Comparison of ENCODE assay signal across 23 mouse cellular contexts in genomic region chr17:29091348-29091944, GRCm38 (mm10). TPM values are rescaled to one million over a fixed set of nuclear protein-coding genes. Genes with fewer than 3 reads are reported as not detected.
DNase-seq lines count a peak whose midpoint lies in the region; ATAC-seq and TF ChIP-seq lines count a peak whose summit lies in the region.
"Had no signal": no experiment of that assay in that cellular context is flagged by ENCODE, and none has a peak within 500 bp of the region (broad histone marks: within the 10 kb centered on the region; RNA-seq: fewer than 3 reads in every experiment).

No protein-coding gene starts in this region.

- WGBS in heart, embryonic 13.5 days = 46% methylated on average over 6 of the region's 6 CpGs
- 45% methylated on average over 6 of the region's 6 CpGs for WGBS in heart, embryonic 10.5 days

- H3K27ac ChIP-seq in heart, embryonic 13.5 days (replicated peaks) = no peak overlapping the region
- H3K27ac ChIP-seq in heart, embryonic 10.5 days = no peak overlapping the region
- H3K27ac ChIP-seq: embryonic facial prominence, embryonic 12.5 days; heart, adult 2 months; liver, embryonic 12.5 days; midbrain, embryonic 10.5 days; neural tube, embryonic 12.5 days had no signal

- TF ChIP-seq POLR2A in myocyte (IDR thresholded peaks at IDR 0.05; ENCODE audit: insufficient read length, low read depth) = no peak

- no peak for DNase-seq in heart, embryonic 10.5 days (ENCODE audit: low spot score)
- DNase-seq in urinary bladder, adult 2 months (ENCODE audit: low spot score) = peak; percentile 18
- no peak for DNase-seq in urinary bladder, postnatal 14 days (ENCODE audit: low spot score)
- no peak for DNase-seq in cerebellum, adult 9-10 months
- DNase-seq: adrenal gland, adult 8-10 months; gastrocnemius, postnatal 10 days; kidney, adult 9 months; lung, postnatal 14 days; right cerebral cortex, postnatal 14 days; spleen, adult 18-20 months; thymus, postnatal 25 days had no signal

- no peak for ATAC-seq in heart, embryonic 13.5 days (ENCODE audit: extremely low read depth, insufficient number of reproducible peaks, low FRiP score, low TSS enrichment)
- ATAC-seq in megakaryocyte, adult 5-6 weeks (ENCODE audit: poor library complexity, severe bottlenecking) = no peak
- ATAC-seq: forebrain, embryonic 14.5 days; liver, embryonic 12.5 days had no signal

- no peaks in the 10 kb centered on the region for H3K36me3 ChIP-seq in heart, embryonic 13.5 days
- no peaks in the 10 kb centered on the region for H3K36me3 ChIP-seq in heart, embryonic 10.5 days
- H3K36me3 ChIP-seq in megakaryocyte, embryonic 14.5 days (replicated peaks; ENCODE audit: low read length) = peaks cover 20% of the 10 kb centered on the region
- H3K36me3 ChIP-seq in myocyte (ENCODE audit: control insufficient read depth, insufficient read depth) = peaks cover 9% of the 10 kb centered on the region
- H3K36me3 ChIP-seq: embryonic facial prominence, embryonic 12.5 days; liver, embryonic 12.5 days; midbrain, embryonic 10.5 days; neural tube, embryonic 12.5 days had no signal

- H3K4me3 ChIP-seq in heart, embryonic 13.5 days = no peak overlapping the region
- H3K4me3 ChIP-seq in heart, embryonic 10.5 days = no peak overlapping the region
- peak overlapping the region; percentile 73 for H3K4me3 ChIP-seq in megakaryocyte, embryonic 14.5 days (replicated peaks)
- H3K4me3 ChIP-seq in myocyte = peak overlapping the region; percentile 3
- H3K4me3 ChIP-seq: embryonic facial prominence, embryonic 12.5 days; heart, adult 2 months; liver, embryonic 12.5 days; midbrain, embryonic 10.5 days; neural tube, embryonic 12.5 days had no signal

- peaks cover 42% of the 10 kb centered on the region for H3K79me2 ChIP-seq in myocyte (ENCODE audit: control insufficient read depth, insufficient read depth)

- 0 out of 2 replicates have a peak overlapping the region, but pooled peaks have one; percentile 14 for H3K9ac ChIP-seq in heart, embryonic 13.5 days
- H3K9ac ChIP-seq: embryonic facial prominence, embryonic 12.5 days; liver, embryonic 12.5 days; neural tube, embryonic 12.5 days had no signal

- H3K4me1 ChIP-seq in heart, embryonic 13.5 days = peaks cover 20% of the 10 kb centered on the region
- H3K4me1 ChIP-seq in heart, embryonic 10.5 days = peaks cover 26% of the 10 kb centered on the region
- H3K4me1 ChIP-seq in megakaryocyte, embryonic 14.5 days = peaks cover 44% of the 10 kb centered on the region

- peaks cover 25% of the 10 kb centered on the region for H3K27me3 ChIP-seq in heart, embryonic 13.5 days (replicated peaks)
- peaks cover 51% of the 10 kb centered on the region for H3K27me3 ChIP-seq in heart, embryonic 10.5 days (ENCODE audit: insufficient read depth, poor library complexity, severe bottlenecking)
- no peaks in the 10 kb centered on the region for H3K27me3 ChIP-seq in megakaryocyte, embryonic 14.5 days (replicated peaks)
- no peaks in the 10 kb centered on the region for H3K27me3 ChIP-seq in myocyte (ENCODE audit: control insufficient read depth, insufficient read depth, insufficient read length)

- H3K9me3 ChIP-seq in heart, embryonic 13.5 days = no peaks in the 10 kb centered on the region
- no peaks in the 10 kb centered on the region for H3K9me3 ChIP-seq in heart, embryonic 10.5 days
- peaks cover 7% of the 10 kb centered on the region; the same call in 1 of the 2 replicates for H3K9me3 ChIP-seq in megakaryocyte, embryonic 14.5 days
- H3K9me3 ChIP-seq: embryonic facial prominence, embryonic 12.5 days; liver, embryonic 12.5 days; midbrain, embryonic 10.5 days; neural tube, embryonic 12.5 days had no signal

- H3ac ChIP-seq in myocyte (ENCODE audit: control insufficient read depth, insufficient read length) = no peak overlapping the region

- no peak overlapping the region for H3K4me2 ChIP-seq in heart, embryonic 13.5 days
- H3K4me2 ChIP-seq in myocyte (ENCODE audit: low read depth) = peak overlapping the region; percentile 96
- H3K4me2 ChIP-seq: embryonic facial prominence, embryonic 12.5 days; liver, embryonic 12.5 days; neural tube, embryonic 12.5 days had no signal

TF ChIP-seq in myocyte, 11 proteins besides CTCF, POLR2A, EP300 and RAD21:
- TF ChIP-seq CEBPB (IDR thresholded peaks at IDR 0.05; ENCODE audit: insufficient read depth, poor library complexity, severe bottlenecking) (no peak), USF1 (IDR thresholded peaks at IDR 0.05; ENCODE audit: low read depth) (no peak), POLR2AphosphoS2 (IDR thresholded peaks at IDR 0.05; ENCODE audit: insufficient read length, low read depth) (no peak), MYOD1 (IDR thresholded peaks at IDR 0.05; ENCODE audit: control insufficient read depth in 1 of 3, insufficient read length in 2 of 3, low read depth in 2 of 3) (no peak), TCF12 (IDR thresholded peaks at IDR 0.05; ENCODE audit: insufficient read depth, poor library complexity, severe bottlenecking) (no peak), SRF (IDR thresholded peaks at IDR 0.05; ENCODE audit: control insufficient read depth, insufficient read length, low read depth) (no peak), MAX (IDR thresholded peaks at IDR 0.05; ENCODE audit: low read depth) (no peak), E2F4 (IDR thresholded peaks at IDR 0.05; ENCODE audit: insufficient read depth) (no peak), MYOG (IDR thresholded peaks at IDR 0.05; ENCODE audit: control insufficient read depth in 1 of 3, insufficient read depth in 1 of 3, insufficient read length in 2 of 3, low read depth in 2 of 3) (no peak), REST (IDR thresholded peaks at IDR 0.05; ENCODE audit: insufficient read depth, insufficient read length) (no peak), TCF3 (IDR thresholded peaks at IDR 0.05; ENCODE audit: insufficient read length, low read depth) (no peak)
TF ChIP-seq in myocyte: peak in this region for 0.

RNA-seq across cellular contexts. Expression of gene Cdkn1a, which starts 0.7 kb away (rescaled TPM):
- 38.5 and 52.3 TPM in 2 replicates for polyA plus RNA-seq in heart, embryonic 13.5 days (2015; fragmentation: Nextera tagmentation; extraction: Ambion mirVana)
- polyA plus RNA-seq in heart, embryonic 10.5 days (2016; fragmentation: Nextera tagmentation; extraction: Ambion mirVana) = 31.3 and 33.1 TPM in 2 replicates
- 228 and 253 TPM in 2 replicates for polyA plus RNA-seq in megakaryocyte, embryonic 14.5 days (2012; ENCODE audit: insufficient read depth, low replicate concordance)
- 19.9 and 22.6 TPM in 2 replicates for total RNA-seq in megakaryocyte, adult 5-6 weeks (2015)
- 3.7 and 5.8 TPM in 2 replicates for total RNA-seq in megakaryocyte, adult 5-6 weeks (2017)
- 39.8 and 42.3 TPM in 2 replicates for polyA plus RNA-seq in urinary bladder, adult 2 months (2012; rRNA removed)
- 2,069 TPM for polyA plus RNA-seq in myocyte (2012; fragmentation: generic; extraction: Trizol)

RNA-seq across cellular contexts. Expression of gene Rab44, which starts 22.5 kb away (rescaled TPM):
- 0.18 and 0.35 TPM in 2 replicates for polyA plus RNA-seq in heart, embryonic 13.5 days (2015; fragmentation: Nextera tagmentation; extraction: Ambion mirVana)
- 0.23 and 0.48 TPM in 2 replicates for polyA plus RNA-seq in heart, embryonic 10.5 days (2016; fragmentation: Nextera tagmentation; extraction: Ambion mirVana)
- polyA plus RNA-seq in megakaryocyte, embryonic 14.5 days (2012; ENCODE audit: insufficient read depth, low replicate concordance) = 3.4 and 22.3 TPM in 2 replicates
- 52.2 and 62.4 TPM in 2 replicates for total RNA-seq in megakaryocyte, adult 5-6 weeks (2015)
- 104 and 105 TPM in 2 replicates for total RNA-seq in megakaryocyte, adult 5-6 weeks (2017)
- 1.5 and 1.9 TPM in 2 replicates for polyA plus RNA-seq in urinary bladder, adult 2 months (2012; rRNA removed)
- 6.8 TPM for polyA plus RNA-seq in myocyte (2012; fragmentation: generic; extraction: Trizol)
- polyA plus RNA-seq: forebrain, embryonic 14.5 days; hindbrain, embryonic 11.5 days; limb, embryonic 11.5 days had no signal

RNA-seq across cellular contexts. Expression of gene Srsf3, which starts 59.0 kb away (rescaled TPM):
- 321 and 347 TPM in 2 replicates for polyA plus RNA-seq in heart, embryonic 13.5 days (2015; fragmentation: Nextera tagmentation; extraction: Ambion mirVana)
- polyA plus RNA-seq in heart, embryonic 10.5 days (2016; fragmentation: Nextera tagmentation; extraction: Ambion mirVana) = 433 and 498 TPM in 2 replicates
- polyA plus RNA-seq in megakaryocyte, embryonic 14.5 days (2012; ENCODE audit: insufficient read depth, low replicate concordance) = 27.5 and 103 TPM in 2 replicates
- 317 and 383 TPM in 2 replicates for total RNA-seq in megakaryocyte, adult 5-6 weeks (2015)
- total RNA-seq in megakaryocyte, adult 5-6 weeks (2017) = 479 and 534 TPM in 2 replicates
- 139 and 169 TPM in 2 replicates for polyA plus RNA-seq in urinary bladder, adult 2 months (2012; rRNA removed)
- polyA plus RNA-seq in myocyte (2012; fragmentation: generic; extraction: Trizol) = 98.2 TPM

Comparison
In these comparisons a context has a peak if more than half of its experiments do, and no peak if none do; other contexts are left out.
1. H3K4me3 ChIP-seq: peak in megakaryocyte, embryonic 14.5 days (single experiment) and myocyte (single experiment); none in heart, embryonic 13.5 days (single experiment) and heart, embryonic 10.5 days (single experiment).